ENCODE assay signal across 1 mouse cellular context in the genomic region with DNA sequence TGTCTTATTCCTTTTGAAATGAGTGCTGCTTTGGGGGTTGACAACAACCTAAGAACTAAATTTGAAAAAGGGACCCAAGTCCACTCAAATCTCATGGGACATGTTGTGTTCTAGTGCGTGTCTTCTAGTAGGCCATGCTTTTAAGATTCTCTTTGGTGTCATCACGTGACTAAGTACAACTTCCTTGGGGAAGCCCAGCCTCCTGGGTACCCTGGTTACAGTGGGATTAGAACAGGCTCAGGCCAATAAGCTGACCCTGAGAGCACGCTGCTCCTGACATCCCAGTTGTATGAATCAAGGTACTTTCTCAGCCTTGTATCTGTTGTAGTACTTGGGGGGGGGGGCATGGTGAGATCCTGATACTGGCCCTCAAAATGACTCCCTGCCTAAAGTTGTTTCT.
TF ChIP-seq lines count a peak whose summit lies in the region.

No protein-coding gene starts in this region.

TF ChIP-seq in CH12.LX, 34 proteins besides CTCF, POLR2A, EP300 and RAD21 (continued from another document):
- 0 out of 2 replicates have a peak, but pooled peaks have one; percentile 15 for TF ChIP-seq BHLHE40 (IDR thresholded peaks at IDR 0.05; ENCODE audit: low read depth, low read length)
- TF ChIP-seq ETS1 (conservative IDR thresholded peaks at IDR 0.05; ENCODE audit: low read depth, low read length) = no peak
